Mouse (Mus musculus): ENCODE results near the gene Dcxr. TPM values are rescaled to one million over a fixed set of nuclear protein-coding genes. Genes with fewer than 3 reads are reported as not detected.
"Not testable (repeated sequence)": the region's sequence is repeated elsewhere in the genome, so short reads cannot be mapped to it uniquely, and the experiment has no call there.

Gene Dcxr
- polyA plus RNA-seq, 1 experiment from 2014 or later = 9.6 TPM

- Histone ChIP-seq H3K9me3 (replicated peaks) (no peaks in the 10 kb centered on the region), H3K27me3 (no peaks in the 10 kb centered on the region), H3K4me2 (no peak overlapping the region), H3K4me1 (replicated peaks) (no peaks in the 10 kb centered on the region), H3K4me3 (replicated peaks) (no peak overlapping the region), H3K27ac (no peak overlapping the region), H3K9ac (no peak overlapping the region), H3K36me3 (no peaks in the 10 kb centered on the region)
- DNase-seq (no peak), ATAC-seq (ENCODE audit: low read depth) (no peak)
- WGBS (ENCODE audit: insufficient replicate concordance) = 62% methylated on average over 4 of the region's 4 CpGs
Observed at GRCm38 (mm10) chr11:120751606-120752005, 24.5 kb upstream of the Dcxr start.

- WGBS (ENCODE audit: insufficient replicate concordance) = 50% methylated on average over 8 of the region's 8 CpGs
- H3K4me1 ChIP-seq (replicated peaks) = no peaks in the 10 kb centered on the region
- ATAC-seq (ENCODE audit: low read depth) (no peak), DNase-seq (peak; percentile 20)
- no peak overlapping the region for H3K27ac ChIP-seq
- H3K4me3 ChIP-seq (replicated peaks) = no peak overlapping the region
- no peaks in the 10 kb centered on the region for H3K36me3 ChIP-seq
- no peak overlapping the region for H3K9ac ChIP-seq
- H3K9me3 ChIP-seq (replicated peaks) = no peaks in the 10 kb centered on the region
- H3K27me3 ChIP-seq = no peaks in the 10 kb centered on the region
- H3K4me2 ChIP-seq = no peak overlapping the region
Observed at GRCm38 (mm10) chr11:120749430-120749829, 22.3 kb upstream of the Dcxr start.

DNA sequence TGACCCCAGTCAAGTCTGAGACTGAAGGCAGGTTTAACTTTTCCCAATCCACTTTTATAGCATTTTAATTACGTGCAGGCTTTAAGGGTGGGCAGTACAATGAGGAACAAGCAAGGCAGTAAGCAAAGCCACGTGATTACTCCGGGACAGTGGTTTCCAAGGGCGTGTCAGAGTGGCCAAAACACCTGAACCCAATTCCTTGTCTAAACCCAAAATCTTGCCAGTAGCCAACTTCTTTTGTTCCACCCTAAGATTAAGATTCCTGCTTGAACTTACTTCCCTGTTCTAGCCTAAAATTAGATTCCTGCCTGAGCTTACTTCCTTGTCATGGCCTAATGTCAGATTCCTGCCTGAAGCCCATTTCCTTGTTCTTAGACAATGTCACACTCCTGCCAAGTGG is 20.9 kb upstream of the Dcxr start:
- 52% methylated on average over 4 of the region's 4 CpGs for WGBS (ENCODE audit: insufficient replicate concordance)
- H3K27ac ChIP-seq = no peak overlapping the region
- no peaks in the 10 kb centered on the region for H3K27me3 ChIP-seq
- DNase-seq (no peak), ATAC-seq (ENCODE audit: low read depth) (no peak)
- no peaks in the 10 kb centered on the region for H3K36me3 ChIP-seq
- H3K4me1 ChIP-seq (replicated peaks) = no peaks in the 10 kb centered on the region
- no peak overlapping the region for H3K4me3 ChIP-seq (replicated peaks)
- H3K9me3 ChIP-seq (replicated peaks) = no peaks in the 10 kb centered on the region
- H3K9ac ChIP-seq = no peak overlapping the region
- H3K4me2 ChIP-seq = no peak overlapping the region

GRCm38 (mm10) chr11:120744121-120744701 is 17.1 kb upstream of the Dcxr start:
- no peak overlapping the region for H3K27ac ChIP-seq
- H3K4me3 ChIP-seq (replicated peaks) = no peak overlapping the region
- DNase-seq = no peak
- H3K27me3 ChIP-seq = peaks cover 3% of the 10 kb centered on the region; the same call in 1 of the 2 replicates
- H3K9ac ChIP-seq = no peak overlapping the region
- no peaks in the 10 kb centered on the region for H3K36me3 ChIP-seq
- no peak overlapping the region for H3K4me2 ChIP-seq
- no peaks in the 10 kb centered on the region for H3K9me3 ChIP-seq (replicated peaks)
- no peaks in the 10 kb centered on the region for H3K4me1 ChIP-seq (replicated peaks)
- ATAC-seq (ENCODE audit: low read depth) = no peak
- WGBS (ENCODE audit: insufficient replicate concordance) = 58% methylated on average over 7 of the region's 7 CpGs

- no peak for ATAC-seq (ENCODE audit: low read depth)
- no peak for DNase-seq
- Histone ChIP-seq H3K4me3 (replicated peaks) (no peak overlapping the region), H3K9ac (no peak overlapping the region), H3K4me1 (replicated peaks) (no peaks in the 10 kb centered on the region), H3K27me3 (peaks cover 3% of the 10 kb centered on the region; the same call in 1 of the 2 replicates), H3K36me3 (no peaks in the 10 kb centered on the region), H3K27ac (no peak overlapping the region), H3K9me3 (replicated peaks) (no peaks in the 10 kb centered on the region), H3K4me2 (no peak overlapping the region)
- 75% methylated on average over 5 of the region's 5 CpGs for WGBS (ENCODE audit: insufficient replicate concordance)
Observed at GRCm38 (mm10) chr11:120740981-120741380, 13.9 kb upstream of the Dcxr start.

DNA sequence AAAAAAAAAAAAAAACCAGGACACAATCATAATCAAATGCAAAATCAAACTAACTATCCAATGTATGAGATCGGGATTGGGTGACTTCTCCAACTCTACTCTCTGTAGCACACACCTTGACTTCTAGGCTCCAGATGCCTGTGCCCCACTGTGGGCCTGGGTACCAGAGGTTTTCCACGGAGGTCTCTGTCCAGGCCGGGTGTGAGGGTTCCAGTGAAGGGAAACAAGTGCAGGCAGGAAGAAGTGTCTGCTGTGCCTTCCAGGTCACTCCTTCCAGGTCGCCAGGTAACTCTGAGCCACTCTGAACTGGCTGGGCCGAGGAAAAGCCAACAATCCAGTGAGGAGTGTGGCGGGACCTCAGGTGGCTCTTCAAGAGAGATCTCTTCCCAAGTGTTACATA is 9.3 kb upstream of the Dcxr start:
- Histone ChIP-seq H3K9me3 (replicated peaks) (no peaks in the 10 kb centered on the region), H3K4me1 (replicated peaks) (no peaks in the 10 kb centered on the region), H3K9ac (no peak overlapping the region), H3K36me3 (no peaks in the 10 kb centered on the region), H3K27me3 (peaks cover 12% of the 10 kb centered on the region), H3K4me3 (replicated peaks) (no peak overlapping the region), H3K4me2 (no peak overlapping the region), H3K27ac (no peak overlapping the region)
- 51% methylated on average over 6 of the region's 6 CpGs for WGBS (ENCODE audit: insufficient replicate concordance)
- ATAC-seq (ENCODE audit: low read depth) = no peak
- no peak for DNase-seq

DNA sequence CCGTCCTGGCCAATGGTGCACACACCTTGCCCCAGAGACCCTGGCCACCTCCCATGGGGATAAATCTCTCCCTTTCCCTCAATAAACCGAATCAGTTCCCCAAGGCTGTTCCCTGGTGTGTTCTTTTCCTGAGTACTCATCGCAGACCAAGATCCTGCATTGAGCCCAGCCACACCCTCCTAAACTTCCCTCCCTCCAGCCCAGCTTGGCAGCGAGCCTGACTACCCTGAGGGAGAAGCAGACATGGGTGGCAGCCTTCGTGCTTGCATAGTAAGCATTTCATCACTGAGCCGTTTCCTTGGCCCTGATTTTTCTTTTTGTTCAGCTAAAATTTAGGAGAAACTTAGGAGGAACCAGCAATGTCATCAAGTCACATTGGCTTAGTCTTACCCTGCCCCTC is 6.4 kb upstream of the Dcxr start:
- no peak for DNase-seq
- no peaks in the 10 kb centered on the region for H3K9me3 ChIP-seq (replicated peaks)
- H3K9ac ChIP-seq = no peak overlapping the region
- H3K36me3 ChIP-seq = no peaks in the 10 kb centered on the region
- peaks cover 25% of the 10 kb centered on the region for H3K27me3 ChIP-seq
- 43% methylated on average over 6 of the region's 6 CpGs for WGBS (ENCODE audit: insufficient replicate concordance)
- no peak overlapping the region for H3K4me2 ChIP-seq
- ATAC-seq (ENCODE audit: low read depth) = no peak
- H3K4me3 ChIP-seq (replicated peaks) = no peak overlapping the region
- peaks cover 9% of the 10 kb centered on the region for H3K4me1 ChIP-seq (replicated peaks)
- no peak overlapping the region for H3K27ac ChIP-seq

DNA sequence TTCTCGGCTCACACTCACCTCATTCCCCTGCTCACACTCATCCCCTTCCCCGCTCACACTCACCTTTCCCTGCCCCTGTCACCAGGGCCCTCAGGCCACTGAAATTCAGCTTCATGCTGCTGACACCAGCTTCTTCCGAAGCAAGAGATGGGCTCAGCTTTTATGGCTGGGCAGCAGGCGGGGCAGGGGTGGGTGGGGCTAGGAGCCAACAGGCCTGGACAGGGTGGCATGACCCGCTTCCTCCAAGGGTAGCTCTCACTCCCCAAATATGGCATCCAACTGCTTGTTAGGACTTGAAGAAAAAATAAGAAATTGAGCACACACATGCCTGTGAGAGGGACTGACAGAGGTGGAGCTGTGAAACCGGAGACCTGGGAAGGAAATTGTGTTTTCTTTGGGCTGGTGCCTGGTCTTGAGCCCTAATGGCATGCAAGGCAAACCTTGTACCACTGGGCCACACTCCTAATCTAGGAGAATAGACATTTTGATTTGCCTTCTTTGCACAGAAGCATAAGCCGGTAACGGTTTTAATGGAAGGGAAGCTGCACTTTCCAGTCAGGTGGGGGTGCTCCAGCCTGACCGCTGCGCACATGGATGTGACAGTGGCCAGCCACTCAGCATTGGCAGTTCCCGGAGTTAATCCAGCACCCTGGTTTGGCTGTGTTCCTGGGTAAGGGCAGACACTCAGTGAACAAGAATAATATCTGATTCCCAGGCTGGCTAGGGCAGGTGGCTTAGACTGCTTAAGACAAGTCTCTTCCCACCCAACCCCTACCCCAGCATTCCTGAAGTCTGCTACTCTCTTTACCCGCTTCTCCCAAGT is 5.0 kb upstream of the Dcxr start, which contains the start of gene Cbr2:
TSS of gene Cbr2 (minus strand) at position 257 of the 823 bp plus-strand sequence.
- Histone ChIP-seq H3K36me3 (no peaks in the 10 kb centered on the region), H3K9ac (no peak within 1 kb of the TSS), H3K4me1 (replicated peaks) (peaks cover 10% of the 10 kb centered on the region), H3K27me3 (peaks cover 26% of the 10 kb centered on the region), H3K4me2 (no peak within 1 kb of the TSS), H3K4me3 (replicated peaks) (no peak within 1 kb of the TSS), H3K27ac (no peak within 1 kb of the TSS), H3K9me3 (replicated peaks) (no peaks in the 10 kb centered on the region)
- 69% methylated on average over 12 of the region's 12 CpGs for WGBS (ENCODE audit: insufficient replicate concordance)
- DNase-seq (no peak), ATAC-seq (ENCODE audit: low read depth) (no peak)

GRCm38 (mm10) chr11:120731395-120731794 is 4.3 kb upstream of the Dcxr start:
- Histone ChIP-seq H3K36me3 (no peaks in the 10 kb centered on the region), H3K27me3 (peaks cover 26% of the 10 kb centered on the region), H3K9me3 (replicated peaks) (no peaks in the 10 kb centered on the region), H3K27ac (no peak overlapping the region), H3K4me2 (no peak overlapping the region), H3K4me3 (replicated peaks) (no peak overlapping the region), H3K9ac (no peak overlapping the region), H3K4me1 (replicated peaks) (peaks cover 16% of the 10 kb centered on the region)
- 76% methylated on average over 1 of the region's 1 CpGs for WGBS (ENCODE audit: insufficient replicate concordance)
- ATAC-seq (ENCODE audit: low read depth) (no peak), DNase-seq (no peak)

DNA sequence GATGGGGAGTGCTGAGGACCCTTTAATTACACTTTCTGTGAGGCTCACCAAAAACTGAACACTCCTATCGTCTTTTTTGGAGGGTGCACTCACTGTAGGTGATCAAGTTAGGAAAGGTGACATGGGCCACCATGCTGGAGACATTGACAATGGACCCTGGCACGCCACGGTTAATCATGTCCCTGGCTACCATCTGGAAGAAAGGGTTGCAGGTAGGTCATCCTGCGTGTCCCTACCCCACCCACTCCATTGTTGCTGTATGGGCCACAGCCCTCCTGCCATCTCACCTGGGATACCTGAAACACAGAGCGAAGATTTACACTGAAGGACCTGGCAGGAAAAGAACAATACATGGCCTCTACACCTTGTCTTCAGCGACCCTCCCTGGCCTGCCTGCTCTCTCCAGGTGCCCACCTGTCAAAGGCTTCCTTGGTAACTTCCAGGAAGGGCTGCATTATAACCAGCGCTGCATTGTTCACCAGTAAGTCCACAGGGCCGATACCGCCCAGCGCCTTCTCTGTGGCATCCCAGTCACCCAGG is 3.3 kb upstream of the Dcxr start:
- ATAC-seq (ENCODE audit: low read depth) = no peak
- H3K27me3 ChIP-seq = peaks cover 35% of the 10 kb centered on the region
- DNase-seq = no peak
- 70% methylated on average over 10 of the region's 10 CpGs for WGBS (ENCODE audit: insufficient replicate concordance)
- no peaks in the 10 kb centered on the region for H3K36me3 ChIP-seq
- H3K9ac ChIP-seq = no peak overlapping the region
- no peak overlapping the region for H3K27ac ChIP-seq
- H3K4me2 ChIP-seq = no peak overlapping the region
- peaks cover 21% of the 10 kb centered on the region for H3K4me1 ChIP-seq (replicated peaks)
- no peaks in the 10 kb centered on the region for H3K9me3 ChIP-seq (replicated peaks)
- H3K4me3 ChIP-seq (replicated peaks) = no peak overlapping the region

DNA sequence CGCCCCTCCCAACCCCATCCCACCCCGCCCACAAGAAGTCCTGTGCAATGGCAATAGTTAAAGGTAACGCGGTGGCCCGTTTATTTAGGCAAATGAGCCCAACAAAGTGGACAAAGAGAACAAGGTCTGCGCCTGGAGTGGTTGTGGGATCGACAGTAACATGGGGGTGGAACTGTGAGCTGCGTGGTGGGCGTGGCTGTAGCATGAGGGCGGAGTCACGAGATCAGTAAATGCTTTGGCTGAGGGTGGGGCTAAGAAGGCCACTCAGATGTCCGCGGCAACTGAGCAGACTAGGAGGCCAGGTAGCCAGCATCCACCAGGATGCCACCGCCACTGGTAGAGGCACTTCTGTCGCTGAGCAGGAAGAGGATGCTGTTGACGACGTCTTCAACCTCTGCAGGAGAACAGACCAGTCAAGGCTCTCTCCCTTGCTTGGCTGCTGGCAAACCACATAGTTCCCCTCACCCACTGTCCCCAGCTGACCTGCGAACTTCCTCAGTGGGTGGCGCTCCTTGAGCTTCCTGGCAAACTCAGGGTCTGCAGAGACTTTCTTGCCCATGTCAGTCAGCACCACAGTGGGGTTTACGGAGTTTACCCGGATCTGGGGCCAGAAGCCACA is 2.5 kb upstream of the Dcxr start:
- H3K4me3 ChIP-seq (replicated peaks); H3K27ac ChIP-seq; H3K9me3 ChIP-seq (replicated peaks); H3K9ac ChIP-seq; H3K36me3 ChIP-seq: not testable (repeated sequence)
- Histone ChIP-seq H3K4me1 (replicated peaks) (peaks cover 21% of the 10 kb centered on the region), H3K4me2 (peak overlapping the region; percentile 37), H3K27me3 (peaks cover 37% of the 10 kb centered on the region)
- DNase-seq = peak; percentile 63
- peak; percentile 27; the same call in 1 of the 2 replicates for ATAC-seq (ENCODE audit: low read depth)
- WGBS (ENCODE audit: insufficient replicate concordance) = 3% methylated on average over 17 of the region's 21 CpGs

Data from liver, embryonic 13.5 days (tissue).